Mouse (Mus musculus) urinary bladder, adult 18-20 months (tissue): ENCODE data around the gene Terf2.
"Not testable (repeated sequence)": the region's sequence is repeated elsewhere in the genome, so short reads cannot be mapped to it uniquely, and the experiment has no call there.

Source experiments
- DNase-seq, 2 experiments: peaks; one replicate each; pipeline ENCODE4 v3.0.0; 2022; ENCODE audit warnings: low spot score in 2 of 2, mixed read lengths in 2 of 2

The Terf2 gene

DNA sequence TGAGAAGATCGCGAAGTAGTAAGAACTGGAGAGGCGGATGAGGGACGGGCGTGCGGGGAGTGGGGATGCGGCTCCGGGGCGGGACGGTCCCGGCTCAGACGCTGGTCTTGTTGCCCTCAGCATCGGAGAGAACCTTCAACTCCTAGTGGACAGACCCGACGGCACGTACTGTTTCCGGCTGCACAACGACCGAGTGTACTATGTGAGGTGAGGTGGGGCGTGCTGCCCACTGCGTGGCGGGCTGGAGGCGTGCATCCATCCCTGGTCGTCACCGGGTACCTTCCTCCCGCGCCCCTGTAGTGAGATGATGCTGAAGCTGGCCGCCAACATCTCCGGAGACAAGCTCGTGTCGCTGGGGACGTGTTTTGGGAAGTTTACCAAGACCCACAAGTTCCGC lies 39.4 kb downstream of the Terf2 start:
- no peak for DNase-seq

- peak; percentile 86 to 97 for DNase-seq
Observed at GRCm38 (mm10) chr8:107056076-107056972, 40.0 kb downstream of the Terf2 start, which contains the start of the genes Cog8 and Nip7. TSS of gene Cog8 (minus strand) at chr8:107056689. TSS of gene Nip7 (plus strand) at chr8:107056877.

- DNase-seq: no peak
Observed at GRCm38 (mm10) chr8:107052046-107052445, 44.3 kb downstream of the Terf2 start.

GRCm38 (mm10) chr8:107049480-107049879 lies 46.9 kb downstream of the Terf2 start:
- DNase-seq: no peak

GRCm38 (mm10) chr8:107048061-107048941 lies 48.0 kb downstream of the Terf2 start, which contains the start of gene Pdf:
TSS of gene Pdf (minus strand) at chr8:107048614.
- DNase-seq: peak; percentile 72 to 77

- no peak for DNase-seq
Observed at GRCm38 (mm10) chr8:107046976-107047375, 49.4 kb downstream of the Terf2 start.

- no peak for DNase-seq
Observed at GRCm38 (mm10) chr8:107045478-107045877, 50.9 kb downstream of the Terf2 start.

DNA sequence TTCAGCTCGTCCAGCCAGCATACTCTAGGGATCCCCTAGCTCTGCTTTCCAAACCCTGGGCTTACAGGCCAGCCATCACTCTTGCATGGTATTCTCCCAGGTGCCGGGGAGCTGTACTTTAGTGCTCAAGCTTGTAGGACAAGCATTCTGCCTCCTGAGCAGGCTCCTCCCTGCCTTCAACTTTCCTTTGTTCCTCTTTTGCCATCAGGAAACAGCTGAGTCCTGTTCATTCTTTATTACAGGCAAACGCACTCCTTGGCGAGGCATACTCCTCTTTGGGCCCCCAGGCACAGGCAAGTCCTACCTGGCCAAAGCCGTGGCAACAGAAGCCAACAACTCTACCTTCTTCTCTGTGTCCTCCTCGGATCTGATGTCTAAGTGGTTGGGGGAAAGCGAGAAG lies 55.7 kb downstream of the Terf2 start:
- no peak for DNase-seq

GRCm38 (mm10) chr8:107036626-107037025 lies 59.7 kb downstream of the Terf2 start:
- DNase-seq: no peak

DNA sequence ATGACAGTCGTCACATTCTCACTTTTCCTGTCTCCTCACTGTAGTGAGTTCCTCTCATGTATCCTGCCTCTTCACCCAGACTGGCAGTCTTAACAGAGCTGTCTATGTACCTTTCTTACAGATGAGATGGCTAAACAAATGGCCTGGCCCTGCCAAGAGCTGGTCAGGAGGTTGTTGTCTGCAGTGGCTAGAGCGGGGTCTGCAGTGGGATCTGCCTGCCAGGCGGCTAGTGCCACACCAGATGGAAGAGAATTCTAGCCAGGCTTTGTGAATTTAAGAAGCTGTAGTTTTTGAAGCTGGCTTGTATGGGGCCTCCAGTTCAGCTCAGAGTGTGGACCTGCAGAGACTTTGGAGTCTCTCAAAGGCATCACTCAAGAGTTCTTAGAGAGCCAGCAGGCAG lies 60.7 kb downstream of the Terf2 start:
- no peak for DNase-seq

DNA sequence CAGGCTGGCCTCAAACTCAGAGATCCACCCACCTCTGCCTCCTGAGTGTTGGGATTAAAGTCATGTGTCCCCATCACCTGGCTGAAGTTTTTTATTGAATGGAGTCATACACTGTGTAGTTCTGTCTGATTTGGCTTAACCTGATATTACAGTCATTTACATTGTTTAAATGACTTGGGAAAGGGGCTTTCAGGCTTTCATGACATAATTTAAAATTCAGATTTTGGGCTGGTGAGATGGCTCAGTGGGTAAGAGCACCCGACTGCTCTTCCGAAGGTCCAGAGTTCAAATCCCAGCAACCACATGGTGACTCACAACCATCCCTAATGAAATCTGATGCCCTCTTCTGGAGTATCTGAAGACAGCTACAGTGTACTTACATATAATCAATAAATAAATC lies 62.7 kb downstream of the Terf2 start:
- DNase-seq: not testable (repeated sequence)

DNA sequence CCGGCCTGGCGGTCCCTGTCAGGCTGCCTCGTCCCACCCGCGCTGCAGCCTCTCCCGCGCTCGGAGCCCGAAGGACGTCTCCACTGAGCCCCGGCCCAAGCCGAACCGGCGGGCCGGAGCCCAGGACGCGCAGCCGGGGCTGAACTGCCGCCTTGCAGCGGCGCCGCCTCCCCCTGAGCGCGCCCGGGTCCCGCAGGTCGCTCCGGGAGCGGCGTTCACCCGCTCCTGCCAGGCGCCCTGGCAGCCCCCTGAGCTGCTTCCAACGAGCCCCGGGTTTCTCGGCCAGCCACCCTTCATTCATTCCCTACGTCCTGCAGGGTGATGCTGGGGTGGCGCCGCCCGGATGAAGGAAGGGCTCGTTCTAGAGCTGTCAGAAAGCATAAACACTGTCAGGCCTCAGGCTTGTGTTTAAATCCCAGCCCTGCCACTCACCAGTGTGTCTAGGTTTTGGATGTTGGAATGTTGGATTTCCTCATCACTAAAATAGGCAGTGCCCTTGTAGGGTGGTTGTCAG lies 64.7 kb downstream of the Terf2 start:
- no peak for DNase-seq

DNA sequence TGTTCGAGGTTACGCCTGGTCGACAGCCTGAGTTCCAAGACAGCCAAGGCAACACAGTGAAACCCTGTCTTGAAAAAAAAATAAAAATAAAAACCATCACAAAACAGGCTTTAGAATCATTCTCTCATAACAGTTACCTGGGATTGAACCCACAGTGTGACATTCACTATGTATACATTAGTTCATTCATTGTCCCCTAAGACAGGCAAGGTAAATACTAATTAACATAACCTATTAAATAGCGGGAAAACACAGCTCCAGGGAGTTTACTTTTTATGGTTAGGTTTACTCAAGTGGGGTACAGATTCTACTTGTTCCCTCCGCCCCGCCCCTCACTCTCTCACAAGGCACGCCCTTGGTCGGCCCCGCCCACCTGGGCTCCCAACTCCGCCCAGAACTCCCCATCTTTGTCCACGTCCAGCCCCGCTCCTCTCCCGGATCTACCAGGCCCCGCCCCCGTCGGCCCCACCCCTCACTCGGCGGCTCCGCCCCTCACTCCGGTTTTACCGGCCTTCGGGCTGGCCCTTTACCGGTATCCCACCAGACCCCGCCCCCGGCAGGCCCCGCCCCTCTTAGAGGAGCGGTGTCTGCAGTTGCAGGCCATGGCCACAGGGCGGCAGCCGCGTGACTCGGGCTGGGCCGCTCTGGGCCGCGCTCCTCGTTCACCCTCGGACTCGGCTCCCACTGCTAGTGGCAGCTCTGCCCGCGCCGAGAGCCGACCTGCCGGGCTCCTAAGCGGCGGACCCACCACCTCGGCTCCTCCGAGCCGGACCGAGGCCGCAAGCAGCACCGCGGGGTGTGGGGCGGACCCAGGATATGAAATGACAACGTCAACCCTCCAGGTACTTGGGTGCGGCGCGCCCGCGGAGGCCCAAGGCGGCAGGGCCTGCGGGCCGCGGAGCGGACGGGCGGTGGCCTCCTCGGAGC lies 65.4 kb downstream of the Terf2 start, which contains the start of gene Vps4a:
Vps4a (plus strand) TSS at position 573 of the 927 bp plus-strand sequence.
- peak; percentile 93 to 99 for DNase-seq

- no peak for DNase-seq
Observed at GRCm38 (mm10) chr8:107030058-107030457, 66.3 kb downstream of the Terf2 start.

GRCm38 (mm10) chr8:107029310-107029709 lies 67.0 kb downstream of the Terf2 start:
- no peak for DNase-seq

GRCm38 (mm10) chr8:107023479-107023878 lies 72.9 kb downstream of the Terf2 start:
- no peak for DNase-seq
